Mouse (Mus musculus): Measurements from ENCODE around the gene Nedd9.
A peak's percentile ranks its signal among the peaks of the same experiment; 100 is the strongest.

Gene Nedd9

DNA sequence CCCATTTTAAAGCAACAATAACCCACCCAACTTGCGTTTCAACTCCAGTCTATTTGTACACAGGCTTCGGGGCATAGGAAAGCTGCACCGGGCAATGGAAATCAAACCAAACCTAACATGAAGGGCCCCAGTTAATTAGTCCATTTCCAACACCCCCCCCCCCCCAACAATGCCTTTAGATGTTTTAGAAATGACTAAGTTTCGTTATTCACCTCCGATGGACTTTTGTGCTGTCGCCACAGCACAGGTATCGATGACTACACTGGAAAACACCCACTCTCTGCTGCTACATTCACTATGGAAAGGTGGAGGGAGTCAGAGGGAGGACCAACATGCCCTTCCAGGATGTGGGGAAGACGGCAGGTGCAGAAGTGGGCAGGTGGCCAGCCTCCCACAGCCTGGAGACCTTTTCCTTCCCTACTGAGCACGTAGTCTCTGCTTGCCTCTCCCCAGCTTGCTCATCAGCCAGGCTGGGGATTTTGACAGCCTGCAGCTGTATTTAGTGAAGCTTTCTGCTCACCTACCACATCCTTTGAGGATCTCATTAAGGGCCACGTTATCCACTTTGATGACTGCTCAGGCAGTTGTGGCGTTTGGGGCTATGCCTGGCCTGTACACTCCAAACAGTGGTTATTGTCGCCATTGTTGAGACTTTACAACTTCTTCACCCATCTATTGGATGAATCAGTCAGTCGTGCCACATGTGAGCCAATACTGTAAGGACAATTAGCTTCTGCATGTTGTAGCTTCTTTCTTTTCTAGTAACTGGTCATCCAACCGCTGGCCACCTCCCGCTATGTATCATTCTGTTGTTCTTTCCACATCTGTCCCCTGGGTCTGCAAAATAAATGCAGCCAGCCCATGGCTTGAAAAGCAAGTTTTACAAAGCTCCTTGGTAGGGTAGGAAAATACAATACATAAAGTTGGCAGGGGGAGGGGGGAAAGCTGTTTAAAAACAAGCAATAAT is 33.7 kb downstream of the Nedd9 start:
- no peak for DNase-seq

DNA sequence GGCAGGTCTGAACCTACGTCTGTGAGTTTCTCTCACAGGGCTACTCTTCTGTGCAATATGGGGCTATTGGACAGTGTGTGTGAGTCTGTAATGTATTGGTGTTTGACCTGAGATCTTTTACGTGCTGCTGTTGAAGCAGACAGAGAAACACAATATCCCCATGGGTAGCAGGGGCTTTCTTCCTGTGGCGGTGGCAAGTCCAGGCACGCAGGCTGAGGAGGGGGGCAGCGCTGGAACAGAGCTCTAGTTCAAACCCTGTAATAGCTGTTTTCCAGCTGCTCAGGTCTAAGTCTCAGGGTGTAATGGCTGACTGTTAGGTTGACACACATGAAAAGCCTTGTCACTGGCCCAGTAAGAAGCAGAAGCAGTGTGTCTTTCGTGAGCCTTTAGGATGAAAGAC is 36.3 kb downstream of the Nedd9 start:
- no peak for DNase-seq

DNA sequence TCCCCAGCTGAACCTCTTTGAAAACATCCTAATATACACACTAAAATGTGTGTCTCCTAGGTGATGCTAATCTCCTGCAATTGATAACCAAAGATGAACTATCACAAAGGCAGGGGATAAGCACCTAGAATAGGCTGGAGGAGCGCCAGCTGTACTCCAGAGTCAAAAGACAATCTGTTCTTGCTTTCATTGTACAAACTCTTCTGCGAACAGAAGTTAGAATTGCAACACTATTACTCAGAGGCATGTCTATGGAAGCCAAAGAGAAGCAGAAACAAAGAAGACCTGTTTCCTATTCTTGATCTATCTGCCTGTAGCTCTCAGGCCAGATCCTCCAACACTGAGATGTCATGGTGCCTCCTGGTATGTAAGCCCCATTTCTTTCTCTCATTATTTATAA is 38.0 kb downstream of the Nedd9 start:
- DNase-seq: no peak

DNA sequence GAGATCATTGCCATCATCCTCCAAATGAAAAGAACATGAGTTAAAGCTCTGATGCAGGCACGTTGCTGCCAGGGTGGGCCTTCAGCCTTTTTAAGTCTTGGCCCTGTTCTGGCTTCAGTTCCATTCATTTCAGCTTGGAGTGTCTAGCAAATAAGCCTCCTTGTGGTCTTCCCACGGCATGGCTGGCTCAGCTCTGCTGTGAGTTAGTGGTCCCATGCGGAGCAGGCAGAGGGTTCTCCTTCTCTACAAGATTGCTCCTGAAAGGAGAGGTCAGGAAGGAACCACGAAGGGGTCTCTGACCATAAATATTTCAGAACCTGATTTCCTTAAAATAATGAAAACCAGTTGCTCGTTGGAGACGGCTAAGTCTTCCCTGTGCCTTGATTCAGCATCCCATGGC is 40.0 kb downstream of the Nedd9 start:
- no peak for DNase-seq

DNA sequence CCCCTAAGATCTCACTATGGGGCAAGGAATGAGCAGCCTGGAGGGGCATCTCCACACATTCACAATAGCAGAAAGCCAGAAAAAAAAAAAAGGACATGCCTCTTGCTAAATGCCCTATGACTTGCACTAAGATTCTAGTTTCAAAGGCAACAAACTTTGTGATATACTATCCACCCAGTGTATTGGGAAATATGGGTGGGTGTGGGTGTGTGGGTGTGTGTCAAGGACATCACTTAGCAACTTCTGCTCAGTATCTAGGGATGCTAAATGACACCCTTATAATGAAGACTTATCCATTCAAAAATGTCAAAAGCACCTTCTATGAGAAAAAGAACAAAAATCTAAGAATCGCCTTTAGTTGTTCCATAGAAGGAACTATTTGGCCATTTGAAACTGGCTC is 40.6 kb downstream of the Nedd9 start:
- no peak for DNase-seq

DNA sequence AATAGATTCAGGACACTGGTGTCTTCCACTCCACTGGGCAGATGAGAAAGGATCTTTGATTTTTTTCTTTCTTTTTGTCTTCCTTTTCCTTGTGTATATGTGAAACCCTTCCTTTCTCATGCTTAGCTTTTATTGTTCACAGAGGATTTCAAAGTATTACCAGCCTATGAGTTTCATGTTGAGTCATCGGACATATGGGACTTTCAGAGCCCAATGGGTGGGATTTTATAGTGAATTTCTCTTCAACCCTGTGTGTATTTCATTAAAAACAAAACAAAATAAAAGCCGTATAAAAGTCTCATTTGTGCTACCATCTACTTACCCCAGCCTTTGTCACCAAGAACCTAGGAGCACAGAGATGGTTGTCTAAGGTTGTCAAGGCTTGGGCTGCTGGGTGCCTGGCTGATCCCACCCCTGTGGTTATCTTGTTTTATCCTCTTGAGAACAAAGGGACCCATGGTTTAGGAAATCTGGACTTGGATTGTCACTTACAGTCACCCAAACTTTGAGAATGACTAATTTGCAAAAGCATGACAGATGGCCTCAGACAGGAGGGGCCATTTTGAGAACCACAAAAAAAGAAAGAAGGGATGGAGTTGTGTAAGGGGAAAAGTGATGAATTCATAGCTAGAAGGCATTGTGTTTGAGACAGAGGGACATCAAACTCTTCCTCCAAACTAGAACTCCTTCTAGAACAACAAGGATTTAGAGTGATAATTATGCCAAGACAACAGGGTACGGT is 41.9 kb downstream of the Nedd9 start:
- DNase-seq: no peak

DNA sequence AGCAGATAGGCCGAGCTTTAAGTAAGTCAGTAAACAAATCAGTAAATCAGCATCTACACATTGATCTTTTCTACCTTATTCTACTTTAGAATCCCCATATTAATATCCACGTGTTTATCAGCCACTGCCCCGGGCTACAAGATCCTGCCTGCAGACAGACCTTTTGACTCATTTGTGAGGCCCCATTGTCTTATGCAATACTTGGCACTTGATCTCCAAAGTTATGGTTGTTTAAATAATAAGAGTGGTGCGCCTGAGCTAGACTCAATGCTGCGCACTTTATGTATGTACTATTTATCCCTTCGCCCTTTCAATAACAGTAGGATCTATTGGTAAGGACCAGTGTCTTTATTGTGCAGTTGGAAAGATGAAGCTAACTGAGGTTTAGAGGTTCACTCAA is 42.9 kb downstream of the Nedd9 start:
- DNase-seq: no peak

DNA sequence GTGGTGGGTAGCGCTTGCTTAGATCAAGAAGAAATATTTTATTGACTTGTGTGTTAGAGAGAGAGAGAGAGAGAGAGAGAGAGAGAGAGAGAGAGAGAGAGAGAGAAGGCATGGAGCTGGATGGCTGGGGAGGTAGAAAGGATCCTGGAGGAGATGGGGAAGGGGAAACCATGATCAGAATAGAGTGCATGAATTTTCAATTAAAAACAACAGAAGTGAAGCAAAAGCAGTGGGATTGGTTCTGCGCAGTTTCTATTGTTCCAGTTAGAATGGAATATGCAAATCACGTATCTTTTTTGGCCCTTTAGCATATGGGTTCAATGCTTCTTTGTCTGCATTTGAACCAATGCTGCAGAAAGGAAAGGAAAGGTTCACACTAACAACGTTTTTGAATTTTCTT is 45.0 kb downstream of the Nedd9 start:
- no peak for DNase-seq

DNA sequence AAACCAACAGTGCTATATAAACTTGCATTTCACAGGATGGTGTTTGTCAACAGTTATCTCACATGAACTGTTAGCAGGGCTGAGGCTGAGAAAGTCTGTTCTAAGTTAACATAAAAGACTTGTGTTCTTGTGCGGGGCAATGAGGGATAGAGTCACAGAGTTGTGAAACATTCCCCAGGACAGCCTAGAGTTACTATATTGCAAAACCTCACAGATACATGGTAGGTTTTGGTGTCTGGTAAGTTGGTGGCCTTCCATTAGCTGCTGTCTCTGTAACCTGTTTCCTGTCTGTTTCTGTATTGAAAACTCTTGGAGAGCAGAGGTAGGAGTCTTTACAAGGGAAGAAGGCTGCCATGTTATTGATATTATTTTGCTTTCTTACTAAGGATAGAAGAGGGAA is 47.0 kb downstream of the Nedd9 start:
- no peak for DNase-seq

DNA sequence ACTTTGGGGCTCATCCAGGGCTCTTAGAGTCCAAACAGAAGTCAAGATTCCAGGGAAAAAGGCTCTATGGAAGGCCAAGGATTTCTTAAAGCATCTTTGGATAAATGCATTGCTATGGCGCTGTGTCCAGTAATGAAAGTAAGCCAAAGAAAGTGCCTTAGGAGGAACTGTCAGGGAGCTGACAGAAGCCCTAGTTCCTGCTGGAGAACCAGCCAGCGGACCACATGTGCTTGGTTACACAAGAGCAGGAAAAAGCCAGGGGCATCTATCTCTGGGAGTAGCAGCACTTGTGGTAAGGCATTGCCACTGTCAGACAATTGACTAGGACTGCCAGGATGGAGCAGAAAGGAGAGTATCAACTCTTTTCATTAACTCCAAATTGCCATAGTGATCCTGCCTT is 49.8 kb downstream of the Nedd9 start:
- DNase-seq: peak; percentile 53

DNA sequence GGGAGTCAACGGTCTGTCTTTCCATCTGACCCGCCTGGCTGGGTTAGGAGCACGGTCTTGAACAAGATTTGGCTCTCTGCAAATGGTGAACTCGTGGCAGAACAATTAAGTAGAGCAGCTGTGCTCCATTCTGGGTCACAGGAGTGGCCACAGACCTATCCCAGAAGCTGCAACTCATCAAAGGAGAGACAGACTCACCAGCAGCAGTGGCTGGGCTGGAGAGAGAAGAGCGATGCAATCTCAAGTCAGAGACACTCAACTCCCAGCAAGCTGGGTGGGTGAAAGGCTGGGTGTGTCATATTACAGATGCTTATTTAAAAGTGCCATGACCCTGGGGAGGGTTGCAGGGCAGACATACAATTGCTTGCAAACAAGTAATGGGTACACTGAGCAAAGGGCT is 50.4 kb downstream of the Nedd9 start:
- DNase-seq: no peak

DNA sequence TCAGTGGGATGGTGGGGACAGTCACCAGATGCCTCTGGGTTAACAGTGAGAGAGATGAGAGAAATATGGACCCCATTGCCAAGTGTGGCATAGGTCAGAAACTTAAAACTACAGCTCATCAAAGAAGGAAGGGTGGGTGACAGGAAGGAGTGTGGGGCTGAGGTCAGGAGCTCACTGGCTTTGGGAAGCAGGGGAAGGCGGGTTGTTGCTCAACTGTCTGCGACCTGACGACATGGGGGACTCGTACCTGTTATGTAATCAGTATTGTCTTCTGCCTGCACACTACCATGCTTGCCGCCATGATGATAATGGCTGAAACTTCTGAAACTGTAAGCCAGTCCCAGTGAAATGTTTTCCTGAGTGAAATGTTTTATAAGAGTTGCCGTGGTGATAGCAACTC is 54.0 kb downstream of the Nedd9 start:
- DNase-seq: no peak

DNA sequence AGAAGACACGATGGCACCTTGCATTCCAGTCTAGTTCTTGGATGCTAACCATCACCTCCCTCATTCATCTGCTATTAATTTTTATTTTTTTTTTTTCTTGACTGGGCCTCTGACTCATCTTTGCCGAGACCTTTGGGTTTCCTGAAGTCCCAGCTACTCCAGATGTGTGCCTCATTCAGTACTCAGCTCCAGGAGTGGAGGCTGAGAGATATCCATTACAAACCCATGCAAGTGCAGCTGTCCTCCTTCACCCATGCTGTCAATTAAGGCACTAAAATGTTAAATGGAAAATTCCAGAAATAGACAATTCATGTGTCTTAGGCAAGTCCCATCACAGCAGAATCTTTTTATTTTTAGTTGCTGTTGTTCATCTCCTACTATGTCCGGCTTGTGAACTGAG is 55.4 kb downstream of the Nedd9 start:
- no peak for DNase-seq

DNA sequence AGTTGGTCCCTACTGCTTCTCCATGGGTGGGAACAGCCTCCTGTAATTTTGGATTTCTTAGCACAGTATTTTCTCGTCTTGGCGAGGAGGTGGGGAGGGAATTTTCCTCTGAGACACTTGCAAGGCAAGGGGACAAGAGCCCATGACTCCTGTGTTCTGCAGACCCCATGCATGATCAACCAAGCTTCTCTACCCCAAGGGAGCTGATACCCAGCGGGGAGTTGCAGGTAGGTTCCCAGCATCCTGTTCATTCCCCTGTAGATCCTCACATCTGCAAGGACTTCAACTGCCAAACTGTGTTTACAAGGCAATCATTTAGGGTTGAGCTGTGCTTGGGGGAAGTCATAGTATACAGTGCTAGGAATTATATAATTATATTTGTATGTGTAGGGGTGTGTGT is 60.1 kb downstream of the Nedd9 start:
- no peak for DNase-seq

DNA sequence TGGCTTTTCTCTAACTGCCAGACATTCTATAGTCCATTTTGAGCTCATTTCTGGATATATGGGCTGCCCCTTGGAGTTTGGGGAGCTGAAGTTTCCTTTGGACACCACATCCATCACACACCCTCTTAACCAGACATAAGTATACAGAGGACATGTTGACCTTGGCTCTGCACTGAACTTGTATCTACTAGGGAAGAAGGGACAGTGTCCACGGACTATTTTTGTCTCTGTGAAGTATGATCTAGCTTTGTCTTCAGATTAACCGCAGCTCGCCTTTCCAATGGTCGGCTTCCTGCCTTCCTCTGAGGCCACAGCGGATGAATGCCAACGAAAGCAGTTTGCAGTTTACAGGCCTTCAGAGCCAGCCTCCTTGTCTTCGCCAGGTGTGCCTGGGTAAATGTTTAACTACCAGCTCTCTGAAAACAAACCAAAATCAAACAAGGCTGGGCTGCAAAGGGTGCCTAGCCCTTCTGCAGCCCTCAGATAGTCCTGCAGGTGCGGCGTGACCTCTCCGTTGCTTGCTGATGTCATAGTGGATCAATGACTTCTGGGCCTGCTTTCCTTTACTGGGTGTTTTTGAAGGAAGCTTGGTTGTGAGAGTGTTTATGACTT is 63.6 kb downstream of the Nedd9 start:
- DNase-seq: no peak

DNA sequence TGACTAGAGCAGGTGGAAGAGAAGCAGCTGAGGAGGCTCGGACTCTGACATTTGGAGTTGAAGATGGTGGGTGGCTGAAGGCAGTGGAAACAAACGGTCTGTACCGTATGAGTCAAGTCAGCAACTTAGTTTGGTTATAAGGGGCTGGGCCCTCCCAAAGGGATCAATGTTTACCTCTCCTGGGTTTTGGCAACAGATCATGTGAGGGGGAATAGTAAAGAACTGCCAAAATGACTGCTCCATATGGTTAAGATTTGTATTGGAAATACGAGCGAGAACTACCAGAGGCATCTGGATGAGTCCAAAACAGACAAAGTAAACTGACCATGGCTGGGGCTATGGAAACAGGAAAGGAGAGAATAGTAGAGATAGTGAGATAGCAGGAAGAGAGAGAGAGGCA is 64.6 kb downstream of the Nedd9 start:
- DNase-seq: no peak

DNA sequence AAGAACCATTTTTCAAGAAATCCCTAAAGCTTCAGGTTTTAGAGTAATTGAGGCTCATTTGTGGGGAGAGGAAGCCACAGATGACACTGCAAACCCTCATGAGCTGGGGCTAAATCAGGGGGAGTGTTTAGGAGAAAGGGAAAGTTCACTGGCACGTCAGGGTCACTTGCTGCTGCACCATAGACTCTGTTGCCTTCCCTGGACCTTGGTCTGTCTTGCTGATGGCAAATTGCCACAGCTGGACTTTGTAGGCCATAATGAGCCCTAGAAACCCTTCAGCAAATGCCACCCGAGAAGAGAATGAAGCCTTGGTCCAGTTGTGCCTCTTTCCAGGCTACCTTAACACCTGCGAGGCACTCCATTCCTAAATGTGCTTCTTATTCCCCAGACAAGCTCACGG is 66.8 kb downstream of the Nedd9 start:
- no peak for DNase-seq

DNA sequence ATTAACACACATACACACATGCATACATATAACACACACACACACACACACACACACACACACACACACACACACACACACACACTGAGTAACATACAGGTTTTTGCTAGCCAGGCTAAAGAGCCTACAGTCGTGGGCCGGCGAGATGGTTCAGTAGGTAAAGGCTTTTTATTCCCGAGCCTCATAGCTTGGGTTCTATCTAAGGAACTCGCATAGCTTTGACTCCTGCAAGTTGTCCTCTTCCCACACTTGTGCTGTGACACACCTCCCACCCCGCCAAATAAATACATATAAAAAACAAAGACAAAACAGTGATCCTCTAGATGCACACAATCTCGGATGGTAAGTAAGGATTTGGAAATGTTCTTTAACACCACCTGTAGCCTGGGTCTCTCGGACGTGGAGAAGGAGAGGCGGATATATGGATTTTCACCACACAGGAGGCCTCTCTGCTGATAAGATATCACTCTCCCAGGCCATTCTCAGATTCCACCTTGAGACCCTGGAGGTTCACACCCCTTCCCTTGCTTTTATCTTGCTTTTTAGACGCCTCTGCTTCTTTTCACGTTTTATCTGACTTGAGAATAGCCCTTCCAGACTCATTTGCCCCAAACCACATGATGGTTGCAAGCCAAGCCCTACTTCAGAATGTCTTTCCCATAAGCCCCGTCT is 68.8 kb downstream of the Nedd9 start:
- DNase-seq: no peak

DNA sequence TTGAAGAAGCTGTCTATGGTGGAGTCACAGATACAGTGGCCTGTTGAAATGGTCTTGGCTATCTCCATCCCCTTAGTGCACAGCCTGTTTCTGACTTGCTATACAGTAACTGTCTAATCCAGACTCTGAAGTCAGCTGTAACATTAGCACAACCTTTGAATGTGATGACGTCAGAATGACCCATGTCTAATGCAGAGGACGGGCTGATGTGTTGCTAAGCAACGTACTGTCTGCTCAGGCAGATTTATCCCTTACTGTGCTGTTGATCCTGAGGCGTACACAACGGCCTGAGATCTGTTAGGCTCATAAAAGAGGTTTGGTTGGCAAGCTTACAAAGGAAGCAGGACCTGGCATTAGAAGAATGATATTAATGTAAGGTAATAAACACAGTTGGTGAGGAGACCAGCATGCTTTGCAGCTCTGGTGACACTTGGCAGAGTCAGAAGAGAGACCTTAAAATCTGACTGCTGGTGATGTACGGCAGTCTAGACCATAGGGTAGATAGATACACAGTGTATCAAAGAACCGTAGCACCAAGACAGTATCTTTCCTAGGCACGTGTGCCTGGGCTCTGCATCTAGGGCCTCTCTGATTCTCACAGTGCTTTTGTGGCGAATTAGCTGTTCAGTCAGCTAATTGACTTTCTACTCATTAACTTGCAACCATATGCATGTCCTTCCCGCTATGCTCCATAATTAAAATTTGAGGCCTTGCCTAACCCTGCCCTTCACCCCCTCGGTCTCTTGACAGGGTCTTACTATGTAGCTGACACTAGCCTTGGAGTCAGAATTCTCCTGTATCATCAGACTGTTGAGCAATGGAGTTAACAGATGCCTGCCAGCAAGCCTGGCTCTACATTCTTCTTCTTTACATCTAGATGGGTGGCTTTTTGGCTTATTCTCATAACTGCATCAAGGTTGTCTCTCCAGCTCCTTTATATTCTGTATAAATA is 70.8 kb downstream of the Nedd9 start:
- DNase-seq: no peak

DNA sequence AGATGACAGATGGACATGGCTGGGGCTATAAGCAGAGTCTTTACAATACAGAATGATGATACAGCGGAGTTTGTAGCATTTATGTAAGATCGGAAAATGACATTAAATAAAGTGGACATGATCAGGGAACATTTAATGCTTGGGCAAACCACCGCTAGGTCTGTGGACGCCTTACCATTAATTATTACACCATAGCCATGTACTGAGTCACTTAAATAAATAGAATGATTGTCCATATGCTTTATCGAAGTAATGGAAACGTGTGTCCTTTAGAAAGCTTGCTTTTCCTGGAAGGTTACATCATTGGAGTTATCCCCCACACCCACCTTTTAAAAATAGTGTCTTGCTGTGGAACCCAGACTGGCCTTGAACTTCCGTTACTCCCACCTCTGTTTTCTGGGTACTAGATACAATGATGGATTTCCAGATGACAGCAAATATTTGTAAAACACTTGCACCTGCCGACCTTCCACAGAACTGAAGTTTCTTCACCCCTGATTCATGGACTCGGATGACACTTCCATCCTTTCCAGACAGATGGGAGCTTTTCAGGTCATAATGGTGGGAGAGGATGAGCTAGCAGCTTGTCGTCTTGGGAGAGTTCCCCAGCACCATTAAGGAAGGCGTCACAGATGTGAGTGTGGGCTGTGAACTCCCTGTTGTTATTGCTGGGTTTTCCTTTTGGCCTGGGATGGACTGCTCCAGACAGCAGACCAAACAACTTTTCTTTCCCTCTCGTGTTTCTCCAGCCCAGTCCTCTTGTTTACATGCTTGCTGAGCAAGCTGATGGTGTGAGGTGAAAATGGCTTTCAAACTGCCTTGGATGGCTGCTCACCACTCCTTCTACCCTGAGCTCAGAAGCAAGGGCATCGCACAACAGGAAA is 76.7 kb downstream of the Nedd9 start:
- DNase-seq: no peak

DNA sequence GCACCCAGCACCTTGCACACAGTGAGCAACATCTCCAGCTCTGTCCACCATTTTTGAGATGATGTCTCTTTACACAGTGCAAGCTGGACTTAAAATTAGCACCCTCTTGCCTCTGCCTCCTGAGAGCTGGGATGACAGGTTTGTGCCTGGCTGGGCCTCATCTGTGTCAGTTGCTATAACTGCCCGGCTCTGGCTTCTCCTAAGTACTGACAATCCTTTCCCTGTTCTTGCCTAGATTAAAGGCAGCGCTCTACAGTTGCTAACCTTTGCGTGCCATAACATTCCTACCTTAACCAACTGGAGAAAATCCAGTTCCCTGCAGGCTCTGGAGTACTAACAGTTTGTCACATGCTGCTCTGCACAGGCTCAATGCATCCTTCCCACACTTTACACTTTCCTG is 77.9 kb downstream of the Nedd9 start:
- no peak for DNase-seq
